Mouse (Mus musculus) left cerebral cortex, adult 2 months (tissue): ENCODE data around the gene Gm11733. TPM values are rescaled to one million over a fixed set of nuclear protein-coding genes. Genes with fewer than 3 reads are reported as not detected.

Experiments
- DNase-seq, 2 experiments: peaks; one replicate each; pipeline ENCODE4 v3.0.0; 2021 to 2022; ENCODE audit warnings: low spot score in 2 of 2, mixed read lengths in 1 of 2; ENCODE audit errors: extremely low spot score in 1 of 2
- H3K27ac ChIP-seq: fragments of 200-600 bp; 2 replicates; pipeline ENCODE4 v1.8.1; 2022
- H3K4me3 ChIP-seq: fragments of 200-600 bp; 2 replicates; pipeline ENCODE4 v1.8.1; 2022
- CTCF ChIP-seq: fragments of 200-600 bp; IDR thresholded peaks from 2 replicates; pipeline ENCODE4 v1.8.1; 2022; ENCODE audit warnings: antibody characterized with exemption, mild to moderate bottlenecking, moderate library complexity
- intact Hi-C: fragments of 180-260 bp; cut with DNase I; formaldehyde crosslinking; loops from one replicate; pipeline ENCODE4 v1.15.1; 2025
- total RNA-seq, 2 experiments: library from RNA; stranded (reverse); gene quantifications; 2 replicates each; pipeline ENCODE4 v1.2.3; 2021

The Gm11733 gene
- total RNA-seq, 2 experiments from 2014 or later, result 0.18 TPM; not detected in 1

DNA sequence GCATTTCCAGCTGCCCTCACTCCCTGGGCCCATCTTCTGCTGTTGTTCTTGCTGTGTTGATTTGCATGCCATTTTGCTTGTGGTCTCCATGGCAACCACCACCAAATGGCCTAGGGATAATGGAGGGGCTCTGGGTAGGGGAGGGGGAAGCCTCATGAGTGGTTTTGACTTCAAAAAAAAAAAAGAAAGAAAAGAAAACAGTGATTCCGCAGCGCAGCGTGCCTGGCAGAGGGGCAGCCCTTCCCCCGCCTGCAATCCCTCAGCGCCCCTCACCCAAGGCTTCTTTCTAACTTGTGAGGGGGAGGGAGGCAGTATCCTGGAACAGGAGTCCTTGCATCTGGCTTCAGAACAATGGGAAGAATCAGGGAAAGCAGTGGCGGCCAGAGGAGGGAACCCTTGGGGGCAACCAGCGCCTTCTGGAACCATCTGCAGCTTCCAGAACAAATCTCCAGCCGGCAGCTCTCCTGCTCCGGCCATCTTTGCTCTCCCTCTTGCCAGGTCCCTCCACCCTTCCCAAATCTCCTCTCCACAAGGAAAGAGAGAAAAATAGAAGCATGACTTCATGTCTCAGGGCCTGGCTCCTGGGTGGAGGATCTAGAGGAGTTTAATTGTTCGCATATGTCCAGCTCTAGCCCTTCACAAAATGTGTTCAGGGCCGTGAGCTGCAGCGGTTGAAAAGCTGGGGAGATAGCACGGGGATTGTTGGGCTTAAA lies 5.0 kb upstream of the Gm11733 start:
- peak in 1 of 2 experiments; percentile 29 for DNase-seq
- no peak for TF ChIP-seq CTCF
- intact Hi-C loops, result no loop called here
- Histone ChIP-seq H3K4me3 (no peak overlapping the region), H3K27ac (peak overlapping the region; percentile 4; the same call in 1 of the 2 replicates)

DNA sequence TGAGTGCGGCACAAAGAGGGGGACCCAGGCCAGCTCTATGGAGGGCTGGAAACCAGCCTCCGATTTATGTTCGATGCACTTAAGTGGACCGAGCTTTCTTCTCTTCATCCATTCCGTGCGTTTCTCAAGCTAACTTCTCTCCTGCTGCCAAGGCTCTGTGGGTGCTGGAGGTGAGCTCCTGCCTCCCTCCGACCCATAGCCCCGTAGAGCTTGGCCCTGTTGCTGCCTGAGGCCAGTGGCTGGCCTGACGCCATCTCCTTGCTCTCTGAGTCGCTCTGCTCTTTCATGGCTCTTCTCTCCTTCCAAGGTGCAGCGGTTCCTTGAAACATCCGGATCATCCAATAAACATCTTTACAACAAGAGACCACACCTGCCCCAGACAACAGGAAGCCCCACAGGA lies 4.4 kb upstream of the Gm11733 start:
- DNase-seq, result no peak
- peak overlapping the region; percentile 4; the same call in 1 of the 2 replicates for H3K27ac ChIP-seq
- H3K4me3 ChIP-seq, result no peak overlapping the region
- intact Hi-C loops, result loop anchor here (5.0 kb wide), 1 partner anchor 72 kb away; no protein-coding TSS in a partner anchor
- no peak for TF ChIP-seq CTCF

DNA sequence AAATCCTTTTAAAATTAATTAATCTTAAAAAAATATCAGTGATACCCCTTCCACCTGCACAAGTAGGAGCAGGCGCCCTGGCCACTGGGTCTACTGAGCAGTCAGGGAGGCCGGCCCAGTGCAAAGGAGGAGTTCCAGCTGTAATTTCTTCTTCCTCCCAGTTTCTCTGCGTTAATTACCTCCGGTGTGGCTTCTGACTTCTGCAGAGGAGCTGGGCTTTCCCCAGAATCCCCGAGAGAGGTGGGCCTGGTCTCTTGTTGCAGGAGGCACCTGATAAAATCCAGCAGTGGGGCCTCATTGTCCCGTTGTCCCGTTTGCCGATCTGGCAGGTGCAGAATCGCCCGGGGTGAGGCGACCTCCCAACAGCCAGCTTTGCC lies 1.9 kb upstream of the Gm11733 start:
- H3K27ac ChIP-seq, result peak overlapping the region; percentile 78
- intact Hi-C loops, result loop anchor here (1.0 to 5.0 kb wide), 2 partner anchors 41 to 75 kb away; no protein-coding TSS in a partner anchor

DNA sequence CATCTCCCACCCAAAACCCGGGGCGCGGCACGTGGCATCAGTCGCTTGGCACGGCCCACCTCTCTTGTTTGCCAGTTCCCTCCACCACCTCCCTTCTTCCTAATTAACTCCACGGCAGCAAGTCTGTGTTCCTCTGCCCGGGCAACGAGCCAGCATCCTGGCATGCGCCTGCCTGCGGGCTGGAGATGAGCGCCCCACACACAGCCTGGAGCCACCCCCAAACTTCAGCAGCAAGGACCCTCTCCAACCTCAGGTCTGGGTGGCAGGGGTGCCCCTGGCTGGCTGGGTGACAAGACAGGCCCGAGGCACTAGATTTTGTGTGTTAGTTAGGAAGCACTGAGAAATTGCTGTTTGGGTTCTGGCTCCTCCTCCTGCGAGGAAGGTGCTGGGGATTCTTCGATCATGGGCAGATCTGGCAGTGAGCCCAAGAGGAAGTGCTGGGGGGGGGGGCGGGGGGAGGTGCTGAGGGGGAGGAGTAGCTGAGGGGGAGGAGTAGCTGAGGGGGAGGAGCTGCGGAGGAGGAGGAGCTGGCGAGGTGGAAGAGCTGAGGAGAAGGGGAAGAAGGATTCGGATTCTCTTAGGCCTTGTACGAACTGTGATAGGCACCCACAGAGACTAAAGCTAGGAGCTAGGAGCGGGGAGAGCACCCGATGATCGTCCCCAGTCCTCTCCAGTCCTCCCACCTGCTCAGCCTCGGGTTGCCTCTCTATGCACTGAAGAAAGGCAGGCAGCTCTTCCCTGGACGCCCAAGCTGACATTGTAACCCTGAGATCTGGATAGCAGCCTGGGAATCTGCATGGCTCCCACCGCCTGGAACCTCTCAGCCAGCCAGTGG lies 1.3 kb upstream of the Gm11733 start:
- DNase-seq, result peak; percentile 90 to 92
- Histone ChIP-seq H3K4me3 (0 out of 2 replicates have a peak overlapping the region, but pooled peaks have one; percentile 16), H3K27ac (peak overlapping the region; percentile 78)
- intact Hi-C loops, result loop anchor here (1.0 to 5.0 kb wide), 3 partner anchors 40 to 171 kb away; partner anchors contain the start of gene Tnrc6c
- TF ChIP-seq CTCF, result no peak

More for the DNA sequence above, 1.9 kb upstream of the Gm11733 start:
- no peak for TF ChIP-seq CTCF
- DNase-seq, result no peak
- 0 out of 2 replicates have a peak overlapping the region, but pooled peaks have one; percentile 20 for H3K4me3 ChIP-seq

DNA sequence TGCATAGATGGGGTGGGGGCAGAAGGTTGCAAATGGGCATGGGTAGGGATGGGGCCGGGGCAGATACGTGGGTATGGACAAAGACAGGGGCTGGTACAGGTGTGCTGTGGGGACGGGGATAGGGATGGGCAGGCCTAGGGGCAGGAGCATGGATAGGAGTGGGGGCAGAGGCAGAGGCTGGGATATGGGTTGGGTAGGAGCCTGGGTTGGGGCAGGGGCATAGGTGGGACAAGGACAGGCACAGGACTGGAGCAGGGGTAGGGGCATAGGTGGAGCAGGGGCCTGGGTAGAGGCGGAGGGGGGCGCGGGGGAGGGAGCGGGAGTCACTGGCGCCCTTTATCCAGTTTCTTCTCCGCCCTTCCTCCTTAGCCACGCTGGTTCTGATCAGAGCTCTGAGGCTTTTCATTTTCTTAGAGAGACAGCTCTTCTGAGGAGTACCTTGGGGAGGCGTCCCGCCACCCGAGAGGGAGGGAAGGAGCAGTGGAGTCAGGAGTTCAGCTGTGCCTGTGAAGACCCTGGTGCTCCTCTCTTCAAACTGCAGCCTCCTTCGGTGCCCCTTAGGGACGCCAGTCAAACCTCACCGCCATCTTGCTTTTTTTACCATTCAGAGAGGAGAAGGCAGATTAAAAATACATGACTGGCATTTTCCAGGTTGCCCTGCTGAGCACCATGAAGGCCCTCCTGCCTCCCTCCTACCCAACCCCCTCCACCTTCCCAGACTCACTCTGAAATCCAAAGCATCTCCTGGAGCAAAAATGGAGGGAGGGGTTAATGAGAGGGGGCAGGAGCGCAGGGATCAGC lies 7.4 kb downstream of the Gm11733 start:
- no peak overlapping the region for H3K4me3 ChIP-seq
- no peak for TF ChIP-seq CTCF
- no peak overlapping the region for H3K27ac ChIP-seq
- intact Hi-C loops, result no loop called here
- DNase-seq, result no peak

DNA sequence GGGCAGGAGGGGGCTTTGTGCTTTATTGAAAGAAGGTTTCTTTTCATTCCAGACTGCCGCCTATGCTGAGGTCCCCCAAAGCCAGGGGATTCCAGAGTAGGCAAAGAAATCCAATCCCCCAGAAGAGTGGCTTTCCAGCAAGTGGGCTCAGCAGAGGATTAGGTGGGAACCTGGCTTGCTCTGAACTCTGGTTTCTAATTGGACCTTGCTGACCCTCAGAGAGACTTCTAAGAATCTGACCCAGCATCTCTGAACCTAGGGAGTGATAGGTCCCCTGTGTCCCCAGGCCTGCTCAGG lies 8.0 kb downstream of the Gm11733 start:
- intact Hi-C loops, result no loop called here
- H3K4me3 ChIP-seq, result no peak overlapping the region
- TF ChIP-seq CTCF, result no peak
- no peak overlapping the region for H3K27ac ChIP-seq
- DNase-seq, result no peak

DNA sequence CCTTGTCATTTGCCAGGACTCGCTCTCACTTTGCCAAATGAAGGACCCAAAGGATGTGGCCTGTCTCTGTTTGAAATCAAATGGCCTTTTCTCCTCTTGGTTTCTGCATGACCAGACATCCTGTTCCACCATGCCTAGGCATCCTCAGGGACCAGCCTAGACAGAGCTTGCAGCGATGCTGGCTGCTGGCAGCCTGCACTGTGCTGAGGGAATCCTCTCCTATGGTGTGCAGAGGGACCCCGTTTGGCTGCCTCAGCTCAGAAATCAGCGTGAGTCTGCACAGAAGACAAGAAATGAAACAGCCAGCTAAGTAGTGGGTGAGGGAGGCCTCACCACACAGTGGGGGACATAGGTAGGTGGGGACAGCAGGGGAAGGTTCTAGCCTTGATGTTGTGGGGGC lies 12.6 kb downstream of the Gm11733 start:
- Histone ChIP-seq H3K27ac (no peak overlapping the region), H3K4me3 (no peak overlapping the region)
- no peak for DNase-seq
- no peak for TF ChIP-seq CTCF
- intact Hi-C loops, result no loop called here

DNA sequence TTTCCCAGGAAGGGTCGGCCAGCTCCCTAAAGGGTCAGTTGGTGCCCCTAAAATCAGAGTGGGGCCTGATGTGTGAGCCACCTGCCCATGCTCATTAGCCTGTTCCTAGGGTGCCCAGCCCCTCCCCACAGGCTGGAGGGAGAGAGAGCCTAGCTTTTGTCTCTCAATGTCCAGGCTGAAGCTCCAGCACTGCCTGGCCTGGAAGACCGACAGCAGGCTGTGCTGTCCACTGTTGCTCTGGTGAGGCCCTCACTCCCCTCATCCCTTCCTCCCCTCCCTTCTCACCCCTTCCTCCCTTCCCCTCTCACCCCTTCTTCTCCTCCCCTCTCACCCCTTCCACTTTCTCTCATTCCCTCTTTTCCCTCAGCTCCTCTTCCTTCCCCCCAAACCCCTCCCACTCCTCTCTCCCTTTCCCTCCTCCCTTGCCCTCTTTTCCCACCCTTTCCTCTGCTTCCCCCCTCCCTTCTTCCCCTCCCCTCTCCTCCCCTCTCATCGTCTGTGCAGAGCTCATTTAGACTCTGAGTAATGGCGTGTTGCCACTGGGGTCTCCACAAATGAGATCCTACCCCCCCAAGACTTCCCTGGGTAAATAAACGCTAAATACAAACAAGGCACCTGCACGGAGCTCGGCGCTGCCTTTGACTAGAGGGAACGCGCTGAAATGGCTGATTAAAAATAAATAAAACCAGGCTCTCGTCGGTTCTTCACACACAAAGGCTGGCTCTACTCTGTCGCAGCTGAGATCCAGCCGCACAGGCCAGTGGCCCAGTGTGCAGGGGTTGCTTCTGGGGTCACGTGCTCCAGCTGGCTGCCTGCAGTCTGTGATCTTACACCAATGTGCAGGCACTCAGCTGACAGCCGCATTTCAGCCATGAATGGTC lies 13.3 kb downstream of the Gm11733 start:
- TF ChIP-seq CTCF, result no peak
- H3K27ac ChIP-seq, result no peak overlapping the region
- H3K4me3 ChIP-seq, result no peak overlapping the region
- intact Hi-C loops, result no loop called here
- no peak for DNase-seq

DNA sequence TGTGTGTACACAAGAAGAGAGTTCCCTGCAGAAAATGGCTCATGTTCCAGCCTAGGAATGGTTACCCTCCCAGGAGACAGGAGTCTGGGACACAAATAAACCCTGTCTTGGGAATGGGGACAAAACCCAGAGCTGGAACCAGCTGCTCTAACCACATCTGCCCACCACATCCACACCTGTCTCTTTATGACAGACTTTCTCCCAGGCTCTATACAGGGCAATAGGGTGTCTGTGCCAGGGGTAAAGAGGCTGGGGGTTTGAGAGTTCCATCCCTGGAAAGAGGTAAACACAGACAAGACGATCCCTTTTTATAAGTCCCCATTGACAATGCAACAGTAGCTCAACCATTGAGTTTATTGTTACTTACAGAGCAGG lies 14.0 kb downstream of the Gm11733 start:
- Histone ChIP-seq H3K27ac (no peak overlapping the region), H3K4me3 (no peak overlapping the region)
- intact Hi-C loops, result no loop called here
- no peak for DNase-seq
- TF ChIP-seq CTCF, result no peak

DNA sequence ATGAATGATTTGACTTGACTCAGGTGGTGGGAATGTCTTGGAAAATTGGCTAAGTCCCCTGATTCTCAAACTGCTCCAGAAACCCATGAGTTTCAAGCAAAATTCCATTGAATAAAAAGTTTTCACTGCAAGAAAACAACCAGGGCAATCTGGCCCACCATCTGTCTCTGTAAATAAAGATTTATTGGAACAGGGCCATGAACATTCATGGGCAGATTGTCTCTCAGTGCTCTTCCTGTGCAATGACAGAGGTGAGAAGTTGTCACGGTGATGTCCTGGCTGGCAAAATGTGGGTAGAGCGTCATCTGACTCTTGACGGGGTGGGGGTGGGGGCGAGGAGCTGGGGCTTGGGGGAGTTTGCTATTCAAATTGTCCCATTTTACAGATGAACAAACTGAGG lies 24.8 kb downstream of the Gm11733 start:
- no peak for TF ChIP-seq CTCF
- intact Hi-C loops, result no loop called here
- Histone ChIP-seq H3K4me3 (no peak overlapping the region), H3K27ac (no peak overlapping the region)
- DNase-seq, result no peak
